Mouse (Mus musculus) ES-E14 (cell line): ENCODE measurements around the gene Socs3. TPM values are rescaled to one million over a fixed set of nuclear protein-coding genes. Genes with fewer than 3 reads are reported as not detected.
A peak's percentile ranks its signal among the peaks of the same experiment; 100 is the strongest.

Experiments used
- DNase-seq: peaks from one replicate; pipeline ENCODE4 v3.0.0-alpha.2; 2013; ENCODE audit warnings: low read depth, low spot score
- H3K27ac ChIP-seq: 2 replicates; pipeline ENCODE4 v1.5.1; 2012; ENCODE audit warnings: low read depth, mild to moderate bottlenecking, low read length, moderate library complexity, mixed read lengths; ENCODE audit not compliant: poor library complexity, insufficient read depth, severe bottlenecking
- H3K36me3 ChIP-seq: 2 replicates; pipeline ENCODE4 v1.6.1; 2012; ENCODE audit warnings: mild to moderate bottlenecking, low read length, moderate library complexity, mixed read lengths; ENCODE audit not compliant: control insufficient read depth, poor library complexity, insufficient read depth, severe bottlenecking
- H3K4me1 ChIP-seq, 2 experiments: fragments of 150-350 bp in 1 of 2; sonication (generic) in 1 of 2; 2 replicates each; pipeline ENCODE4 v1.6.1; 2012; ENCODE audit warnings: low read length in 2 of 2, mild to moderate bottlenecking in 1 of 2, mixed read lengths in 1 of 2; ENCODE audit not compliant: control insufficient read depth in 2 of 2, insufficient read depth in 2 of 2, poor library complexity in 1 of 2
- H3K4me3 ChIP-seq, 2 experiments: fragments of 150-350 bp in 1 of 2; sonication (generic) in 1 of 2; 2 replicates each; pipeline ENCODE4 v1.5.1; 2012; ENCODE audit warnings: low read length in 2 of 2, low read depth in 1 of 2, mild to moderate bottlenecking in 1 of 2, mixed read lengths in 1 of 2; ENCODE audit not compliant: insufficient read depth in 1 of 2, poor library complexity in 1 of 2, severe bottlenecking in 1 of 2
- H3K9ac ChIP-seq: 2 replicates; pipeline ENCODE4 v1.6.1; 2012; ENCODE audit warnings: low read depth, mild to moderate bottlenecking, low read length, mixed read lengths; ENCODE audit not compliant: poor library complexity, insufficient read depth, severe bottlenecking
- H3K9me3 ChIP-seq: fragments of 150-350 bp; sonication (generic); 2 replicates; pipeline ENCODE4 v1.6.1; 2012; ENCODE audit warnings: low read depth, mild to moderate bottlenecking, low read length; ENCODE audit not compliant: control insufficient read depth, insufficient read depth
- CHD2 ChIP-seq: IDR thresholded peaks from 2 replicates; pipeline ENCODE4 v1.6.1; 2014; ENCODE audit warnings: mild to moderate bottlenecking, low read depth, low read length, inconsistent platforms
- HCFC1 ChIP-seq: IDR thresholded peaks from 2 replicates; pipeline ENCODE4 v1.6.1; 2012; ENCODE audit warnings: low read length, inconsistent platforms, borderline replicate concordance; ENCODE audit not compliant: insufficient read depth
- MAFK ChIP-seq: IDR thresholded peaks from 2 replicates; pipeline ENCODE4 v1.6.1; 2014; ENCODE audit warnings: mild to moderate bottlenecking, low read depth, low read length, inconsistent platforms; ENCODE audit not compliant: insufficient read depth
- ZC3H11A ChIP-seq: IDR thresholded peaks from 2 replicates; pipeline ENCODE4 v1.6.1; 2012; ENCODE audit warnings: low read depth, mild to moderate bottlenecking, inconsistent platforms, low read length, borderline replicate concordance
- ZNF384 ChIP-seq: IDR thresholded peaks from 2 replicates; pipeline ENCODE4 v1.6.1; 2012; ENCODE audit warnings: low read depth, low read length, inconsistent platforms
- in situ Hi-C, 2 experiments: fragments of 600-800 bp; cut with MboI; formaldehyde crosslinking; loops; one replicate each; pipeline ENCODE4 v1.15.1; 2025; ENCODE audit warnings: low sequenced_read_pairs in 2 of 2, inconsistent platforms in 1 of 2; ENCODE audit not compliant: unreplicated experiment in 2 of 2
- total RNA-seq: library from RNA; depleted of rRNA; stranded (reverse); fragments of 300-350 nt; gene quantifications from 2 replicates; pipeline ENCODE4 v1.2.3, GENCODE M21; 2012

The Socs3 gene
- total RNA-seq, 1 experiment, result 69.8 TPM

DNA sequence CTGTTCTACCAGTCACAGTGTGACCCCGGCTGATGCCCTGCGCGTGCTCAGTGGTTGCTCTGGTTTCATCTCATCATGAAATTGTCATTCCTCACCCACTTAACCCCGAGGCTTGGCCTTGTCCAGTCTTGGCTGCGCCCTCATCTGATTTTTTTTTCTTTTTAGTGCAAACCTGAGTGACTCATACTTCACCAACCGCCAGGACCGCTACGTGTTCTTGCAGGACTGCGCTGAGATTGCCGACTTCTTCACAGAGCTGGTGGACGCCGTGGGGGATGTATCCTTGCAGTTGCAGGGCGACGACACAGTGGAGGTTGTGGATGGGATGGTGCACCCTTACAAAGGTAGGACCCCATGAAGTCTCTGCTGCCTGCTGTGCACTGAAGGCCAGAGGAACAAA, 33.3 kb upstream of the Socs3 start:
- Histone ChIP-seq H3K36me3 (peaks cover 63% of the 10 kb centered on the region), H3K4me1 (peaks cover 10 to 25% of the 10 kb centered on the region in 2 experiments)
- TF ChIP-seq ZNF384 (no peak), CHD2 (no peak), HCFC1 (no peak), ZC3H11A (no peak), MAFK (no peak)

DNA sequence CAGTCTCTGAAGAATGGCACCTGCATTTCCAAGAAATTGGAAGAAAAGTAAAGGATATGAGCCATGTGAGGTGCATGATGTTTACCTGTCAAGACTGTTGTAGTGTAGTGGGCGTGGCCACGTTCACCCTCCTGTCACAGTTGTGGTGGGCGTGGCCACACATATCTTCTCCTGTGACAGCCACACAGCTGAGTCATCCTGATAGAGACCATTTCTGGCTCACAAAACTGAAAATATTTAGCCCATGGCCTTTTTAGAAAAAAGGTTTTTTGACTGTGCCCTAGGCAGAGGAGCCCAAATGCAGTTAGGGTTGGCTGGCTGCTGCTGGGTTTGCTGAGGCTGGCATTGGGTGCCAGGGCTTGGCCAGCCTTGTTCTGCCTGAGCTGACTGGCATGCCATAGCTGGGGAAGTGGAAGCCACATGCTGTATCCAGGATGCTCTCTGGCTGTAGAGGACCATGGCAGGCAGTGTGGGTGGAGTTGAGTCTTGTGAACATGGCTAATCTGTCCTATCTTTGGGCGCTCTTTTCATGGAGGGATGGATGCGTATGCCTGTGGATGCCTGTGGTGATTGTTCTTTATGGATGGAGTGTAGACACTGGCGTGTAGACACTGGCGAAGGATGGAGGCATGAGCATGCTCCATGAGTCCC, 30.8 kb upstream of the Socs3 start:
- Histone ChIP-seq H3K27ac (peak overlapping the region; percentile 17; the same call in 1 of the 2 replicates), H3K36me3 (peaks cover 60% of the 10 kb centered on the region)

More for the DNA sequence above, 33.3 kb upstream of the Socs3 start:
- Histone ChIP-seq H3K9ac (no peak overlapping the region), H3K27ac (no peak overlapping the region), H3K4me3 (no peak overlapping the region), H3K9me3 (no peaks in the 10 kb centered on the region)
- no peak for DNase-seq
- in situ Hi-C loops, result no loop called here

DNA sequence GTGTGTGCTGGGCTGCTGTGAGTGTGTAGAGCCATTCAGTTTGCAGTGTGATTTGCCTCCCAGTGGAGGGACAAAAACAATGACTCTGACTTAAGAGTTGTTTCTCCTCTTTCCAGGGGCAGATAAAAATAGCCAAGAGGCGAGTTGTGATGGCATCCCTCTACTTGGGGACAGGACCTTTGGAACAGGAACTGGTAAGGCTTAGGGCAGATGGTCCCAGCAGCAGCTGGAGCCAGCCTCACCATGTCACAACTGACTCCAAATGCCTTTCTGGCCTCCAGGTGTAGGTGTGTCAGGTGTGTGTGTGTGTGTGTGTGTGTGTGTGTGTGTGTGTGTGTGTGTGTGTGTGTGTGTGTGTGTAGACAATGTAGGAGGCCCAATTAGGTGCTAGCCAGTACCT, 30.2 kb upstream of the Socs3 start:
- no peak overlapping the region for H3K9ac ChIP-seq
- no peak overlapping the region for H3K27ac ChIP-seq
- peaks cover 5 to 23% of the 10 kb centered on the region in 2 experiments; a peak in 3 of 4 replicates for H3K4me1 ChIP-seq
- H3K9me3 ChIP-seq, result no peaks in the 10 kb centered on the region
- no peak for DNase-seq
- TF ChIP-seq MAFK (no peak), CHD2 (no peak), HCFC1 (no peak), ZC3H11A (no peak), ZNF384 (no peak)
- in situ Hi-C loops, result no loop called here
- no peak overlapping the region for H3K4me3 ChIP-seq
- H3K36me3 ChIP-seq, result peaks cover 55% of the 10 kb centered on the region

More for the DNA sequence above, 30.8 kb upstream of the Socs3 start:
- H3K4me1 ChIP-seq, result peaks cover 4 to 20% of the 10 kb centered on the region in 2 experiments; a peak in 3 of 4 replicates
- no peaks in the 10 kb centered on the region for H3K9me3 ChIP-seq
- TF ChIP-seq ZC3H11A (no peak), HCFC1 (no peak), CHD2 (no peak), ZNF384 (no peak), MAFK (no peak; the same call in 1 of the 2 replicates)
- H3K9ac ChIP-seq, result no peak overlapping the region
- H3K4me3 ChIP-seq, result no peak overlapping the region
- no peak for DNase-seq
- in situ Hi-C loops, result no loop called here

DNA sequence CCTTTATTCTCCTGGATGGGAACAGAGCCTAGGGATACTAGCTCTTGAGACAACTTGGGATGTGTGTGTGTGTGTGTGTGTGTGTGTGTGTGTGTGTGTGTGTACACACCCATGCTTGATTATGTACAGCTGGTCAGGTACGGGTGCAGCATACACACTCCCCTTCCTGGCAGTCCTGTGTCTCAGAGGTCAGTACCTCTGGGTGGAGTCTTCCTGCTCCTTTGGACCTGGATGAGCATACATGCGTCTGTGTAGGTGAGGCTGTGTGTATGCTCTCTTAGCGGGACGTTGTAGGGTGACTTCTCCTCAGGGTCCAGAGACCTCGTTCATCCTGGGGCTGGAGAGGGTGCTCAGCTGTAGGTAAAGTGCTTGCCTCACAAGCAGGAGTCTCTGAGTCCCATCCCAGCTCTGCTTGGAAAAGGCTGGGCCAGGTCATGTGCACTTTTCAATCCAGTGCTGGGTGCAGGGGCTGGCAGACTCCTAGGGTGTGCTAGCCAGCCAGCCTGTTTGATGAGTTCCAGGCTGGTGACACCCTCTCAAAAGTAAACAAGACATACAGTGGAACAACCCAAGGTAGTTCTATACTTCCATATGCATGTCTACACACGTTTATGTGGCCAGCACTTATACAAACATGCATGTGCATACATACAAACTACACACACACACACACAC, 29.6 kb upstream of the Socs3 start:
- no peak for TF ChIP-seq ZC3H11A
- TF ChIP-seq ZNF384, result no peak
- TF ChIP-seq MAFK, result no peak
- TF ChIP-seq CHD2, result no peak
- no peak for TF ChIP-seq HCFC1
- no peak overlapping the region for H3K9ac ChIP-seq
- H3K36me3 ChIP-seq, result peaks cover 52% of the 10 kb centered on the region
- no peaks in the 10 kb centered on the region for H3K9me3 ChIP-seq
- H3K4me3 ChIP-seq, result no peak overlapping the region
- peaks cover 3 to 25% of the 10 kb centered on the region in 2 experiments; a peak in 2 of 4 replicates for H3K4me1 ChIP-seq
- in situ Hi-C loops, result no loop called here
- no peak overlapping the region for H3K27ac ChIP-seq
- no peak for DNase-seq
